Mouse (Mus musculus) B cell, adult 62 days (primary cell): ENCODE data around the gene Fam25c. TPM values are rescaled to one million over a fixed set of nuclear protein-coding genes. Genes with fewer than 3 reads are reported as not detected.

Experiments used
- total RNA-seq: library from RNA; stranded (reverse); gene quantifications from 4 replicates; pipeline ENCODE4 v1.2.4, GENCODE M21; 2023

Fam25c gene
- total RNA-seq: not detected in 4 replicates

GRCm38 (mm10) chr14:34355301-34355700, at the start of gene Fam25c:
TSS of gene Fam25c (minus strand) at chr14:34355433.

GRCm38 (mm10) chr14:34375415-34375904, 20.2 kb upstream of the Fam25c start, which contains the start of gene Mmrn2:
TSS of gene Mmrn2 (plus strand) at chr14:34375465.

DNA sequence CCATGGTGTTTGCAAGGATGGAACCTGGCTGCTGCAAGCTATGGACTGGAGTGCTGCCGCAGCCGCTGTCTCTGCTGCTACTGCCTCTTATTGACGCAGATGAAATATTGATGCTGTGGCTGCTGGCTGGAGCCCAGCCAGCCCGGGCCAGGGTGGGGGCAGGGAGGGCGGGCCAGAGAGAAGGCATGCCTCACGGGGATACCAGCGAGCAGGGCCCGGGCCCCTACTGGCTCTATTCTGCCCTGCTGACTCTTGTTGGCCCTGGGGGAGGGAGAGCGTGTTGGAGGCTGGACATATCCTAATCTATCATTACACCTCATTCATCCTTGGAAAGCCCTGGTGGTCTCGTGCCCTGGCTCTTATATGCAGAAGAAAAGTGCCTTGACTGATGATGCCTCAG, 19.3 kb upstream of the Fam25c start, which contains the start of gene Sncg:
Sncg (minus strand) TSS at position 213 of the 400 bp plus-strand sequence.

GRCm38 (mm10) chr14:34310234-34310965, 44.8 kb downstream of the Fam25c start, which contains the start of the genes Shld2 and Glud1:
TSS of gene Shld2 (minus strand) at chr14:34310493.
TSS of gene Glud1 (plus strand) at chr14:34310727.

Other genes starting within 250 kb of the Fam25c start
- not detected in 4 replicates for gene Npy4r, start 202.9 kb downstream of the Fam25c start, total RNA-seq
- 0.06 to 0.12 TPM (median 0.09 TPM) in 3 of 4 replicates, not detected in the other for gene Gprin2, start 153.8 kb downstream of the Fam25c start, total RNA-seq
- gene Syt15, start 135.8 kb downstream of the Fam25c start, total RNA-seq: not detected in 4 replicates
- 24.0 to 31.4 TPM (median 25.4 TPM) in 4 replicates for gene Shld2, start 44.9 kb downstream of the Fam25c start, total RNA-seq
- 104 to 120 TPM (median 108 TPM) in 4 replicates for gene Glud1, start 44.7 kb downstream of the Fam25c start, total RNA-seq
- not detected in 4 replicates for gene Sncg, start 19.4 kb upstream of the Fam25c start, total RNA-seq
- not detected in 4 replicates for gene Mmrn2, start 20.0 kb upstream of the Fam25c start, total RNA-seq
- gene Bmpr1a, start 147.9 kb upstream of the Fam25c start, total RNA-seq: 0.45 to 0.97 TPM in 2 of 4 replicates, not detected in the others
- gene 9230112D13Rik, start 167.4 kb upstream of the Fam25c start, total RNA-seq: not detected in 4 replicates
- gene Ldb3, start 233.2 kb upstream of the Fam25c start, total RNA-seq: not detected in 4 replicates
- gene Opn4, start 244.7 kb upstream of the Fam25c start, total RNA-seq: not detected in 4 replicates